In genomic region chr4:41614156-41614555, GRCm38 (mm10) we compare ENCODE assay signal across 8 mouse cellular contexts. TPM values are rescaled to one million over a fixed set of nuclear protein-coding genes. Genes with fewer than 3 reads are reported as not detected.
A peak's percentile ranks its signal among the peaks of the same experiment; 100 is the strongest.
DNase-seq lines count a peak whose midpoint lies in the region; ATAC-seq and TF ChIP-seq lines count a peak whose summit lies in the region.

No protein-coding gene starts in this region.

- DNase-seq in B cell, adult 2 months = peak; percentile 76 to 78
- DNase-seq in ZHBTc4 (ENCODE audit: low read depth, low spot score) = peak; percentile 83
- peak; percentile 86 to 92 for DNase-seq in cerebellum, postnatal 36 days
- DNase-seq in kidney, postnatal 36 days = peak; percentile 72 to 89
- DNase-seq in lung, adult 2 months = peak; percentile 78
- peak; percentile 17 for DNase-seq in ovary, adult 18-20 months (ENCODE audit: low spot score)
- DNase-seq in thymus, postnatal 10 days (ENCODE audit: low spot score in 2 of 2) = peak; percentile 38 to 69

- no peak overlapping the region for H3K4me3 ChIP-seq in lung, adult 2 months (replicated peaks; ENCODE audit: extremely low read depth, low read depth, low read length)

- H3K4me1 ChIP-seq in lung, adult 2 months (ENCODE audit: control insufficient read depth, insufficient read depth, low read length) = no peaks in the 10 kb centered on the region

- TF ChIP-seq POLR2A in lung, adult 2 months (IDR thresholded peaks at IDR 0.05; ENCODE audit: borderline replicate concordance, extremely low read depth, low read depth, low read length) = no peak

- peak; percentile 96 for TF ChIP-seq CTCF in lung, adult 2 months (IDR thresholded peaks at IDR 0.05; ENCODE audit: insufficient read depth, low read length)

- WGBS in lung, adult 2 months = 7% methylated on average over 7 of the region's 7 CpGs

- ATAC-seq in granulocyte monocyte progenitor cell, adult 5-6 weeks (replicated peaks; ENCODE audit: poor library complexity, severe bottlenecking) = peak; percentile 75

RNA-seq across cellular contexts. Expression of gene Enho, which starts 26.0 kb away (rescaled TPM):
- not detected in 2 replicates for total RNA-seq in granulocyte monocyte progenitor cell, adult 5-6 weeks (2014; fragmentation: Nextera tagmentation)
- total RNA-seq in granulocyte monocyte progenitor cell, adult 5-6 weeks (2017) = not detected in 2 replicates
- polyA plus RNA-seq in lung, adult 2 months (2012; rRNA removed) = 36.4 and 48.9 TPM in 2 replicates

RNA-seq across cellular contexts. Expression of gene Dnaic1, which starts 44.6 kb away (rescaled TPM):
- total RNA-seq in granulocyte monocyte progenitor cell, adult 5-6 weeks (2014; fragmentation: Nextera tagmentation) = not detected in 2 replicates
- not detected in 2 replicates for total RNA-seq in granulocyte monocyte progenitor cell, adult 5-6 weeks (2017)
- polyA plus RNA-seq in lung, adult 2 months (2012; rRNA removed) = 8.2 and 10.3 TPM in 2 replicates

RNA-seq across cellular contexts. Expression of gene Fam219a, which starts 44.8 kb away (rescaled TPM):
- 2.6 and 3.2 TPM in 2 replicates for total RNA-seq in granulocyte monocyte progenitor cell, adult 5-6 weeks (2014; fragmentation: Nextera tagmentation)
- 0.26 and 1.9 TPM in 2 replicates for total RNA-seq in granulocyte monocyte progenitor cell, adult 5-6 weeks (2017)
- polyA plus RNA-seq in lung, adult 2 months (2012; rRNA removed) = 63.5 and 94.2 TPM in 2 replicates

Comparison
In these comparisons a context has a peak if more than half of its experiments do, and no peak if none do; other contexts are left out.
1. DNase-seq: peak in every context shown above with its lines; median percentile 89 in cerebellum, postnatal 36 days; 83 in ZHBTc4; 80 in kidney, postnatal 36 days; 78 in lung, adult 2 months; 77 in B cell, adult 2 months; 54 in thymus, postnatal 10 days; 17 in ovary, adult 18-20 months.